Mouse (Mus musculus) hindbrain, embryonic 14.5 days (tissue): ENCODE measurements around the gene Wnt7a. TPM values are rescaled to one million over a fixed set of nuclear protein-coding genes. Genes with fewer than 3 reads are reported as not detected.

ENCODE experiments used
- ATAC-seq: fragments of 200-750 bp; cut with Nextera tagmentation; 2 replicates; pipeline ENCODE4 v1.8.0; 2017; ENCODE audit warnings: moderate number of reproducible peaks, mild to moderate bottlenecking, moderate TSS enrichment, moderate library complexity; ENCODE audit not compliant: low FRiP score
- DNase-seq: peaks from one replicate; pipeline ENCODE4 v3.0.0-alpha.2; 2015; ENCODE audit warnings: low spot score
- H3K27ac ChIP-seq: fragments of 300-500 bp; sonication (generic); 2 replicates; pipeline ENCODE4 v1.5.1; 2014; ENCODE audit warnings: mild to moderate bottlenecking, moderate library complexity
- H3K27me3 ChIP-seq: fragments of 300-500 bp; sonication (generic); 2 replicates; pipeline ENCODE4 v1.6.1; 2014; ENCODE audit warnings: mild to moderate bottlenecking, low read length, mixed read lengths; ENCODE audit not compliant: control insufficient read depth, insufficient read depth
- H3K36me3 ChIP-seq: fragments of 300-500 bp; sonication (generic); replicated peaks from 2 replicates; pipeline ENCODE4 v1.6.1; 2014; ENCODE audit not compliant: control insufficient read depth, insufficient read depth
- H3K4me1 ChIP-seq: fragments of 300-500 bp; sonication (generic); replicated peaks from 2 replicates; pipeline ENCODE4 v1.6.1; 2014; ENCODE audit warnings: antibody characterized with exemption, low read length, mixed read lengths; ENCODE audit not compliant: control insufficient read depth, insufficient read depth
- H3K4me2 ChIP-seq: fragments of 300-500 bp; sonication (generic); replicated peaks from 2 replicates; pipeline ENCODE4 v1.6.1; 2014; ENCODE audit warnings: mild to moderate bottlenecking, moderate library complexity
- H3K4me3 ChIP-seq: fragments of 300-500 bp; sonication (generic); replicated peaks from 2 replicates; pipeline ENCODE4 v1.5.1; 2014; ENCODE audit warnings: mild to moderate bottlenecking, low read length
- H3K9ac ChIP-seq: fragments of 300-500 bp; sonication (generic); 2 replicates; pipeline ENCODE4 v1.6.1; 2014
- H3K9me3 ChIP-seq: fragments of 300-500 bp; sonication (generic); 2 replicates; pipeline ENCODE4 v1.6.1; 2016; ENCODE audit warnings: low read length; ENCODE audit not compliant: control insufficient read depth
- WGBS: fragments of 180-500 bp; shearing (Covaris S2); extraction: QIAGEN DNeasy Blood & Tissue Kit; methylation state at CpG from one replicate; pipeline ENCODE4 v1.1.7; 2014; 5-methylcytosine and 5-hydroxymethylcytosine counted together
- polyA plus RNA-seq: library from polyadenylated mRNA; unstranded; fragments of >200 nt; fragmentation: Nextera tagmentation; extraction: Ambion mirVana; gene quantifications from 2 replicates; pipeline ENCODE4 v1.2.1, GENCODE M21; 2014

Gene Wnt7a
- polyA plus RNA-seq, 1 experiment from 2014 or later: 7.5 TPM

DNA sequence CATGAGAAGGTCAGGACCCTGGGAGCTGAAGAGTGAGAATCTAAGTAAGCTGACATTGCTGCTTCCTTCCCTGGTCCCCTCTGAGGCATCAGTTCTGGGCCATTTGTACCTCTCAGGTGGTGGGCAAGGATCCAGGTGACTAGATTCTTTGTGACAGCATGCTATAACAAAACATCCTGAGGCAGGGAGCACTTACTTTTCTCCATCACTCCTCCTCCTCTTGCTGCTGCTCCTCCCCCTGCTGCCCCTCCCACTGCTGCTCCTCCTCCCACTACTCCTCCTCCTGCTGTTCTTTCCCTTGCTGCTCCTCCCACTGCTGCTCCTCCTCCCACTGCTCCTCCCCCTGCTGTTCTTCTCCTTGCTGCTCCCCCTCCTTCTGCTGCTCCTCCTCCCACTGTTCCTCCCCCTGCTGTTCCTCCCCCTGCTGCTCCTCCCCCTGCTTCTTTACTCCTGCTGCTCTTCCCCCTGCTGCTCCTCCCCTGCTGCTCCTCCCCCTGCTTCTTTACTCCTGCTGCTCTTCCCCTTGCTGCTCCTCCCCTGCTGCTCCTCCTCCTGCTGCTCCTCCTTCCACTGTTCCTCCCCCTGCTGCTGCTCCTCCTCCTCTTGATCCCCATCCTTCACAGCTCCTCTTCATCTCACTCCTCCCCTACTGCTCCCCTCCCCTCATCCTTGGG is 39.1 kb downstream of the Wnt7a start:
- Histone ChIP-seq H3K9ac (no peak overlapping the region), H3K9me3 (no peaks in the 10 kb centered on the region), H3K4me2 (no peak overlapping the region), H3K27ac (peak overlapping the region; percentile 51; the same call in 1 of the 2 replicates), H3K36me3 (no peaks in the 10 kb centered on the region), H3K4me1 (no peaks in the 10 kb centered on the region), H3K27me3 (no peaks in the 10 kb centered on the region), H3K4me3 (no peak overlapping the region)
- DNase-seq (peak; percentile 36), ATAC-seq (no peak)

DNA sequence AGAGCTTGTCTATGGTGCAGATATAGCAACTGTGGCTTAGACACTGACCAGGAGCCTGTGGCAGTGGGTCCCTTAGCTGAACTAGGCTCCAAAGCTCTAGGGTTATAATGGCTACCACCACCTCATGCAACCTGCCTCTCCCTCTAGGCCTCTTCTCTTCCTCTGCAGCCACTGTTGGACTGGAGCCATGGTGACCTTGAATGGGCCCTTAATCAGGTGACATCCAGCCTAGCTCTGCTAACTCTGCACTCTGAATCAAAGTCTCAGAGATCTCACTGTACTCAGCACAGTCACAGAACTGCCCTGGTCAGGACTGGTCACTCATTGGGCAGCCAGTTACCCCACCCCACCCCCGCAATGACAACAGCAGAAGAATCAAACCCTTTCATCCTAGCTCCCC is 44.4 kb downstream of the Wnt7a start:
- 97% methylated on average over 1 of the region's 1 CpGs for WGBS
- no peak overlapping the region for H3K4me3 ChIP-seq
- ATAC-seq (no peak), DNase-seq (no peak)
- H3K9ac ChIP-seq: no peak overlapping the region
- H3K9me3 ChIP-seq: no peaks in the 10 kb centered on the region
- no peak overlapping the region for H3K27ac ChIP-seq
- no peaks in the 10 kb centered on the region for H3K27me3 ChIP-seq
- H3K36me3 ChIP-seq: no peaks in the 10 kb centered on the region
- no peak overlapping the region for H3K4me2 ChIP-seq
- no peaks in the 10 kb centered on the region for H3K4me1 ChIP-seq

DNA sequence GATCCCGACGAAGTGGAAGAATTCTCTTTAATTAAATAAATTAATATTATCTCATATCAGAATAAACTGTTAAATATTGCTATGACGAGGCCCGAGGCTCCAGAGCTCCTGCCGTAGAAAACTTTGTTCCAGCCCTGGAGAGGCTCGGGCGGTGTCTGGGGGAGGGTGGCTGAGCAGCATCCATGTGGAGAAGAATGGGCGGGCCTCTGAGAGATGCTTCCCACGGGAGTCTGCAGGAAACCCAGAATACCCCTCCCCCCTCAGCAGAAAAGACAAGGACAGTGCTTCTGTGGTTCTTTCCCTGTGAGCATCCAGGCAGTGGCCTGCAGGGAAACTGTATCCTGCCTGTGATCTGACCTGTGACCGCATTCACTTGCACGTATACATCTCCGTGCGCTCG is 45.7 kb downstream of the Wnt7a start:
- H3K36me3 ChIP-seq: no peaks in the 10 kb centered on the region
- 59% methylated on average over 14 of the region's 14 CpGs for WGBS

DNA sequence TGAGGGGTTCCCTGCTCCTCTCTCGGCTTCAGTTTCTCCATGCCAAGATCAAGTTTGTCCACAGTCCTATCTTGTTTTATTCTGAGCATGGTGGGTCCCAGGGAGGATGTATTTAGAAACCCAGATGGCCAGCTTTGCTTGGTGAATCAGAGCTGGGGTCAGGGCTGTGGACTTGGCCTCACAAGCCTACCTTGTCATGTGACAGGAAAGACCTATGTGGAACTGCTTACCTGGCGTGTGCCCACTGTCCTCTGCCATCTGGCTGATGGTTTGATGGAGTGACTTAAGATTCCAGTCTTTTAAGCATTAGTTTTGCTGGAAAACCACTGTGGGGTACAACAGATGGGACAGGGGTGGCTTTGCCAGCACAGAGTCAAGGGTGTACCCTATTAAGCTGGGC is 48.4 kb downstream of the Wnt7a start:
- H3K9me3 ChIP-seq: no peaks in the 10 kb centered on the region
- H3K36me3 ChIP-seq: no peaks in the 10 kb centered on the region
- DNase-seq (no peak), ATAC-seq (no peak)
- H3K4me1 ChIP-seq: 0 out of 2 replicates have a peak, but pooled peaks cover 3% of the 10 kb centered on the region
- H3K4me3 ChIP-seq: no peak overlapping the region
- H3K4me2 ChIP-seq: no peak overlapping the region
- no peak overlapping the region for H3K9ac ChIP-seq
- H3K27ac ChIP-seq: no peak overlapping the region
- H3K27me3 ChIP-seq: no peaks in the 10 kb centered on the region
- 97% methylated on average over 2 of the region's 2 CpGs for WGBS

More for the DNA sequence above, 45.7 kb downstream of the Wnt7a start:
- Histone ChIP-seq H3K27ac (no peak overlapping the region), H3K9me3 (no peaks in the 10 kb centered on the region), H3K4me2 (no peak overlapping the region), H3K4me1 (0 out of 2 replicates have a peak, but pooled peaks cover 3% of the 10 kb centered on the region), H3K9ac (no peak overlapping the region), H3K27me3 (no peaks in the 10 kb centered on the region), H3K4me3 (no peak overlapping the region)
- no peak for DNase-seq
- no peak for ATAC-seq

DNA sequence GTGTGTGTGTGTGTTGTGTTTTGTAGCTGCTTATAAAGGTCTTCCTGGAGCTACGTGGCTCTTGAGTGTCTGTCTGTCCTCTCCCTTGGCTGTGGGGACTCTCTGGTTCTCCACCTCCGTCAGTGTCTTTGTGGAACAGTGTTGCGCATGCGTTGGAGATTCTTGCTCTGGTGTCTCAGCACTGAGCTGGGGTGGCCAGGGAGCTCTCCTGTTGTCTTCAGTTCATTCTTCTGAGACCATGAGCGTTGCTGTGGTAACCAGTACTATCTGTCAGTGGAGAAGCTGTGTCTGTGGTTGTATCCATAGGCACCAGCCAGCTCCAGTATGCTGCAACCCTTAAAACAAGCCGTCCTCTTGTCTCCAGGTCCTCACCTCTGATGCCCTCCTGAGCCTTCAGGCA is 50.2 kb downstream of the Wnt7a start:
- 0 out of 2 replicates have a peak, but pooled peaks cover 3% of the 10 kb centered on the region for H3K4me1 ChIP-seq
- H3K9ac ChIP-seq: no peak overlapping the region
- no peak overlapping the region for H3K27ac ChIP-seq
- WGBS: 34% methylated on average over 6 of the region's 6 CpGs
- H3K4me3 ChIP-seq: no peak overlapping the region
- H3K36me3 ChIP-seq: no peaks in the 10 kb centered on the region
- no peaks in the 10 kb centered on the region for H3K27me3 ChIP-seq
- no peak overlapping the region for H3K4me2 ChIP-seq
- ATAC-seq: peak; percentile 67; the same call in 1 of the 2 replicates
- peak; percentile 38 for DNase-seq
- no peaks in the 10 kb centered on the region for H3K9me3 ChIP-seq

DNA sequence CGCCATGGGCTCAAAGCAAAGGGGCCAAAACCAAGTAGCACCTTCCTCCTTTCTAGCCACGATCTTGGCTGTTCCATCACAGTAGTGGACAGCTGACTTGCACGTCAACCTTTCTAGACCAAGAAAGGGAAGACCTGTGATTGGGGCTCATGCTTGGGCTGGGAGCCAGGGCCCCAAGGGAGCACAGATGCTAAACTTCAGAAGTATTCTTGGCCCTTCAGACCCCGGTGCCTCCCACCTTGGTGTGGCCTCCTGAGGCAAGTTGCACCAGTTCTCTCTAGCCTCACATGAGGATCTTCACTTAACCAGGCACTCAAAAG is 50.8 kb downstream of the Wnt7a start:
- 95% methylated on average over 4 of the region's 4 CpGs for WGBS
- no peak overlapping the region for H3K4me3 ChIP-seq
- 0 out of 2 replicates have a peak, but pooled peaks cover 3% of the 10 kb centered on the region for H3K4me1 ChIP-seq
- no peaks in the 10 kb centered on the region for H3K36me3 ChIP-seq
- no peak overlapping the region for H3K4me2 ChIP-seq
- H3K27me3 ChIP-seq: no peaks in the 10 kb centered on the region
- no peak for DNase-seq
- no peak for ATAC-seq
- H3K27ac ChIP-seq: no peak overlapping the region
- H3K9ac ChIP-seq: no peak overlapping the region
- H3K9me3 ChIP-seq: no peaks in the 10 kb centered on the region

DNA sequence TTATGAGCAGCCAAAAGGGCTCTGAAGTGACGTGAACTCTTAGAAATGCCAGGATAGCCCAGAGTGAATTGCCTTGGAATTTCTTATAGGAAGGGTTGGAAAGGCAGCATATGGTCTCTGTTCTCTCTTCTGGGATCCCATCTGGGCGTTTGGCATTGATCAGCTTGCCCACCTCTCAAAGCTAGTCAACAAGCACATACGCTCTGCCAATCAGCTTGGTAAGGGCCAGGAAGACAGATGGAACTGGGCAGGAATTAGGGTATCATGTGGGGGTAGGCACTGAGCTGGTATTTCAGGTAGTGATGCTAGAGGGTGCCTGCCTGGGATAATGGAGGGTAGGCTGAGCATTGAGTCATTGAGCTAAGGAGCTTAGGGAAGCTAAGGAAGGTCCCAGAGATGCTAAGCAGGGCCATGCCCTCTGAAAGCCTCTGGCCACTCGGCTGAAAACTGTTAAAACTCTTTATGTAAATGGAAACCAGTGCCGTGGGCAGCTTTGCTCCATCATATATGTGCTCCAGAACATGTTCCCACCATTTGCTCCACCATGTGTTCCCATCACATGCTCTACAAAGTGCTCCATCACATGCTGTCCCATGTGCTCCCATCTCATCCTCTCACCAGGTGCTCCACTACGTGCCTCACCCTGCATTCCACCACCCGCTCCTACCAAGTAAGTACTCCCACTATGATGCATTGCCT is 51.3 kb downstream of the Wnt7a start:
- Histone ChIP-seq H3K27ac (no peak overlapping the region), H3K9me3 (no peaks in the 10 kb centered on the region), H3K4me1 (0 out of 2 replicates have a peak, but pooled peaks cover 3% of the 10 kb centered on the region), H3K27me3 (no peaks in the 10 kb centered on the region), H3K4me2 (no peak overlapping the region), H3K36me3 (no peaks in the 10 kb centered on the region), H3K4me3 (no peak overlapping the region), H3K9ac (no peak overlapping the region)
- 84% methylated on average over 7 of the region's 7 CpGs for whole genome bisulfite sequencing
- ATAC-seq: no peak
- no peak for DNase-seq

DNA sequence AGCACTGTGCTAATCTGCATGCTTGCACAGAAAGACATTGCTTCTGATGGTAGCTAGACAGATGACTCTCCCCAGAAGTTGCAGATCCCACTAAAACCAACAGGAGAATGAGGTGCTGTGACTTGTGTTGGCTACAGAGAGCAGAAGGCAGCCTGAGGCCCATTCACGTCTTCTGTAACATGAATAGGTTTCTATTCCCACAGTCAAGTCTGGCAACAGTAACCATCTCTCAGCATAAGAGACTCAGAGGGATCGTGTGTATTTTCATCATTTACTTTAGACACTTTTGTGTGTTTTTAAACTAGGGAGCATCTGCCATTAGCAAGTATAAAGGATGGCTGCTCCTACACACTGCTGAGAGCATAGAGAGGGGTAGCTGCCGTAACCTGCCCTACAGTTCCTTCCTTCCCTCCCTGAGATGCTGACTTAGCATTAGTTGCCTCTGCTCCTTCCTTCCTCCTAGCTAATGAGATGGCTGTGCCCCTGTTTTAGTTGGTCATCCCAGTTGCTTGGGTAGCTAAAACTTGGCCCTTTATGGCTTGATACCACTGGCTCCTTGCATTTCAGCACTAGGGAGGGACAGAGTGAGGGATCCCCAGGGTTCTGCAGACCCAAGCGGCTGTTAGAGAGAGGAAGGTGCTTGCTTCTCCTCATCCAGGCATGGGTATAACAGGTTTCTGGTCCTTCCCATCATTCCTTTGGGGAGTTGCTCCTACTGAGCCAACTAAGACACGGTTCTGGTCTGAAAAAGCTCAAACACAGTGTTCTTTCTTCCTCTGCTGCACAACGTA is 52.1 kb downstream of the Wnt7a start:
- Histone ChIP-seq H3K4me3 (no peak overlapping the region), H3K36me3 (no peaks in the 10 kb centered on the region), H3K27ac (no peak overlapping the region), H3K9me3 (no peaks in the 10 kb centered on the region), H3K27me3 (no peaks in the 10 kb centered on the region), H3K4me2 (no peak overlapping the region), H3K4me1 (0 out of 2 replicates have a peak, but pooled peaks cover 3% of the 10 kb centered on the region), H3K9ac (no peak overlapping the region)
- WGBS: 79% methylated on average over 6 of the region's 6 CpGs
- no peak for ATAC-seq
- DNase-seq: no peak

DNA sequence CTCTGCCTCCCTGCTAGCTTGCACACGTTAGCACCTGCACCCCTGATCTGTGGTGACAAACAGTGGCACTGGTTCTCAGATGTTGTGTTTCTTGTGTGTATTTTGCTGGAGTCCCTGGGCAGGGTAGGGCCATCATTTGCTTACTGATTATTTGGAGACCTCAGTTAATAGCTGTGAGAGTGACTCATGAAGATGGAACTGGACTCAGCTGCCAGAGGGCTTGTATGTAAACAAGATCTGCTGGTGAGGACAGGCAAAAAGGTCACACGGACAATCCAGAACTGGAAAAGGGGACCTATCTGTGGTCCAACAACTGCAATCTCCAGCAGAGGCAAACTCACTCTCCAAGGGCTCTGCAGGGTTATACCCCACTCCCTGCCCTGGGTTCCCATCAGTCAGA is 52.8 kb downstream of the Wnt7a start:
- H3K36me3 ChIP-seq: no peaks in the 10 kb centered on the region
- ATAC-seq (no peak), DNase-seq (no peak)
- H3K4me2 ChIP-seq: no peak overlapping the region
- WGBS: 64% methylated on average over 2 of the region's 2 CpGs
- no peaks in the 10 kb centered on the region for H3K9me3 ChIP-seq
- H3K9ac ChIP-seq: no peak overlapping the region
- no peak overlapping the region for H3K27ac ChIP-seq
- H3K27me3 ChIP-seq: no peaks in the 10 kb centered on the region
- 0 out of 2 replicates have a peak, but pooled peaks cover 3% of the 10 kb centered on the region for H3K4me1 ChIP-seq
- H3K4me3 ChIP-seq: no peak overlapping the region
